Mouse (Mus musculus) lung, adult 18-20 months (tissue): Measurements from ENCODE around the gene Scn4b.

Experiments
- DNase-seq, 2 experiments: peaks; one replicate each; pipeline ENCODE4 v3.0.0; 2022; ENCODE audit warnings: mixed read lengths in 2 of 2

The Scn4b gene

GRCm38 (mm10) chr9:45138191-45139032 lies at the start of gene Scn4b:
TSS of gene Scn4b (plus strand) at chr9:45138395.
- no peak for DNase-seq

GRCm38 (mm10) chr9:45090811-45091210 lies 47.4 kb upstream of the Scn4b start:
- DNase-seq, result no peak

GRCm38 (mm10) chr9:45092641-45093040 lies 45.6 kb upstream of the Scn4b start:
- peak; percentile 30 to 57 for DNase-seq

DNA sequence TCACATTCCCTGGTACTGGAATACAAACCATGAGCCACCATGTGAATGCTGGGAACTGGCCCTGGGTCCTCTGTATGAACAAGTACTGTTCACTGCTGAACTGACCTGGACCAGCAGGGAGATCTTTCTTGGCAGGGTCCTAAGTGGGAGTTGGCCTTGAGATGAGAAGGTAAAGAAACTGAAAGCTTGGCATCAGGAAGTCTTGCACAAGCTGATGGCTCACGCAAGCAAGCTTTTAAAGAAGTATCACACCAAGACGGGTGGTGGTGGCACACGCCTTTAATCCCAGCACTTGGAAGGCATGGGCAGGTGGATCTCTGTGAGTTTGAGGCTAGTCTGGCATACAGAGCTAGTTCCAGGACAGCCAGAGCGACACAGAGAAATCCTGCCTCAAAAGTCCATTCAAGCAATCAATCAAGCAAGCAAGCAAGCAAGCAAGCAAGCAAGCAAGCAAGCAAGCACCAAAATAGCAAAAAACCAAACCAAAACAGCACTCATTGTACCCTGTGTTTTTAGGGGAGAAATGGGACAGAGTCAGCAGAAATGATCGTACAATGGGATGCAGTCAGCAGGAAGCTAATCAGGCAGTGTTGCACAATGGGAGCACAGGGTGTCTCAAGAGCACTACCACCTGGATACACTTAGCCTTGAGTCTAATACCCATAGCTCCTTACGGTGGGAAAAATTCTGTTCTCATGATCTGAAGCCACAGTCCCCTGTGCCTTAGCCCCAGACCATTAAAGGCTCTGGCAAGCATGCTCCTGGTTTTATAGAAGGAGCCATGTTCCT lies 42.9 kb upstream of the Scn4b start:
- DNase-seq, result peak; percentile 51 to 52

DNA sequence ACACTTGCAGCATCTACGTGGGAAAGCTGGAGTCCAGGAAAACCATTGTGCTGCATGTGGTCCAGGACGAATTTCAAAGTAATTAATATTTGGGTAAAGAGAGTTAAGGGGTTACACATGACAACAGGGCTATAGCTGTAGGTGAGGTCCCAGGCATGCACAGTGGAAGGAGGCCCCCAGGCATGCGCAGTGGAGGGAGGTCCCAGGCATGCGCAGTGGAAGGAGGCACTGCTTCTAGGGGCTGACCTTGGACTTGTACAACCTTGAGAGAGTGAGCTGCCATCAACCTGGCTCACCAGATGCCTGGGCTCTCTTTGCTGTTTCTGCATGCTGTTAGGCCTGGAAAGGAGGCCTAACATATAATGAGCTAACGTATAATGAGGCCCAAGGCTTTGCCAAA lies 40.3 kb upstream of the Scn4b start:
- DNase-seq, result no peak

- DNase-seq, result no peak
These were observed 39.8 kb upstream of the Scn4b start for GRCm38 (mm10) chr9:45098426-45098825.

DNA sequence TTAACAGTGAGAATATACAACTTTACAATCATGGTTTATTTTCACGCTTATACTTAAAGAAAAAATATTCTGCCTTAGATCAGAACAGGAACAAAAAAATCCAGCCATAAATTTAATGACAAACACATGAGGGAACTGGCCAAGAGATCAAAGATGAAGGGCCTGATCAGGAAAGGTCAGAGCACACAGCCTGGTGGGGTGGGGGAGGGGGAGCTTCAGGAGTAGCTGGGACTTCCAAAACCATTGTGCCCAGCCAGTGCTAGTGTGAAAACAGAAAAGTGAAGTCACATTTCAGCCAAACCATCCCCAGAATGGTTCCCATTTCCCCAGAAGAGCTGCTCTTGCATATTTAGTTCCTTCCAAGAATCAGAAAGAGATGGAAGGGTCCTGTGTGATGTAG lies 35.7 kb upstream of the Scn4b start:
- no peak for DNase-seq

- no peak for DNase-seq
These were observed 34.8 kb upstream of the Scn4b start for GRCm38 (mm10) chr9:45103211-45103979.

GRCm38 (mm10) chr9:45105596-45106374 lies 32.4 kb upstream of the Scn4b start:
- DNase-seq, result no peak

DNA sequence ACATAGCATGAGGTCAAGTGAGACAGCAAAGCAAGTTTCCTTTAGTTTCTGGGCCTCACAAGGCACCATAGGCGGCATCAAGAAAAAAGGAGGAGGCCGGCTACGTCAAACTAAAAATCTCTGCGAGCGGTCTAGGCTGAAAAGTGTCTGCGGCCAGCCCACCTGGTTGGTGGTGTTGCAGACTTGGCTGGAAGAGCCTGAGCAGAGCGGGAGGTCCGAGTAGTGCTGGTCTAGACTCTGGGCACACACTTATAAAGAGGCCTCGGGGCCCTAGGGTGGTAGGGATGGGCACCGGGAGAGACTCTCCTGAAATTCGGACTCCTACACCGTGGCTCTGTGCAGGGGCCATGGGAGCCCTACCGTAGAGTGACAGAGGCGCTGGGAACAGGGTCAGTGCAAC lies 22.5 kb upstream of the Scn4b start:
- DNase-seq, result no peak

GRCm38 (mm10) chr9:45116819-45117218 lies 21.4 kb upstream of the Scn4b start:
- DNase-seq, result no peak

DNA sequence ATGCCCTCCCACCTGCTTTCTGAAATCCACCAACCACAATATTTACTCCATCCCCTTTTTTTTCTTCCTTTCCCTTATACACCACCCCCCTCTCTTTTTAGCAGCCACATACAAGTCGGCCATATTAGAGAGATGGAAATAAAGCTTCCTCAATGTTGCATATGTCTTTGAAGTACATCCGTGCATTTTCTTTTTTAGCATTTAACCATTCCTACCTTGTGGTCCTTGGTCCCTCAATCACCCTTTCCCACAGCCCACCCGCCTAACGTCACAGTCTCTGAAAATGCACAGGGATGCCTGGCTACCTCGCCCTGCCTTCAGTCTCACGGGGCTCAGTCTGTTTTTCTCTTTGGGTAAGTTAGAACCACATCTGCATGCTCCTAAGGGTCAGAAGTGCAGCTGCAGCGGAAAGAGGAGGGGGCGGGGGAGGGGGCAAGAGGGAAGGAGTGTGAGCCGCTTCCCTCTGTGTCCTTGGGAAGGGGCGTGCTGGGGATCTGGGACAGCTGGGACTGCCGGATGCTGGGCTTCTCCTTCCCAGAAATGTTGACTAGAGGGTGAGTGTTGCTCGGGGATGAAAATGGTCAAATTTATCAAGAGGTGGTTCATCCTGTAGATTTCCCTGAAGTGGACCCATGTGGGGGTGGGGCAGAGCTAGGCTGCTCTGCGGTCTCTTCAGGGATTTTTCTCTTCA lies 20.3 kb upstream of the Scn4b start, which contains the start of gene Scn2b:
Gene Scn2b (plus strand): TSS at position 42 of the 691 bp plus-strand sequence.
- DNase-seq, result no peak

GRCm38 (mm10) chr9:45118552-45118951 lies 19.6 kb upstream of the Scn4b start:
- no peak for DNase-seq

GRCm38 (mm10) chr9:45119316-45119953 lies 18.8 kb upstream of the Scn4b start:
- DNase-seq, result no peak

DNA sequence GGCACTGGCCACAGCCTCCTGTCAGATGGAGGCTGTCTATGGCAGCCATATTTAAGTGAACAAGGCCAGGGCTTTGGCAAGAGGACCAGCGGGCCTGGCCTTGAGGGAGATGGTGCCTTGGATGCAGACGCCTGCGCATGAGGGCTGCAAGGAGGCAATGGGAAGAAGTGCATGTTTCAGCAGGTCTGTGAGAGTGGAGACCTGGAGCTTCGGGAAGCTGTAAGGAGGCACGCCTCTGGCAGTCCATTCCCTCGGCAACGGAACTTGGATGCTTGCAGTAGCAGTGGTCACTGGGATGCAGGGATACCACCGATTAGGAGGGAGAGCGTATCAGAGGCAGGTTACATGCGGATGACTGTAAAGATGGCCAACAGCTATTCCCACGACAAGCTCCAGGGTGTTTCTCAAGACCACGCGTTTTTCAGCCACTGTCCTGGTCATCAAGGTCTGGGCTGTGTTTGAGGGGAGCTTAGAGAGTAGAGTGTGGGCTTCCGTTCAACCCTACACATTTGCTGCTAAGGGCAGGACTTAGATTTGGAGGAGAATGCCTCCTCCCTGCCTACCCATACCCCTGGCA lies 18.2 kb upstream of the Scn4b start:
- no peak for DNase-seq

GRCm38 (mm10) chr9:45120567-45120966 lies 17.6 kb upstream of the Scn4b start:
- no peak for DNase-seq

GRCm38 (mm10) chr9:45121001-45121400 lies 17.2 kb upstream of the Scn4b start:
- no peak for DNase-seq

DNA sequence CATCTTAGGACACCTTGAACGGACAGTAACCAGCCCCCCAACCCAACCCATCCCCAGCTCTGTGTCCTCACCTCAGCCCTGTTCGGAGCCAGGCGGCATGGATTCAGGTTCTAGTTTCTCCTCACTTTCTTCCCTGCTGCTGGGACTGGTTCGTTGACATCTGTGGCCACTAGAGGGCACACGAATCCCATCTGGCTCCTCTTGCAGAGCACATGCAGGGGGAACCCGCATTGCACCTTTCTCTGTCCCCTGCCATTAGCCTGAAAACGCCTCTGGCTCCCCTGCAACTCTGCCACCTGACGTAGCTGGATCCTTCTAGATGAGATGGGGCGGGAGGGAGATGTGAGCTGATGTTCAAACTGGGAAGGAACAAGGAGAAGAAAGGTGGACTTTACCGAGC lies 16.4 kb upstream of the Scn4b start:
- DNase-seq, result peak; percentile 73

DNA sequence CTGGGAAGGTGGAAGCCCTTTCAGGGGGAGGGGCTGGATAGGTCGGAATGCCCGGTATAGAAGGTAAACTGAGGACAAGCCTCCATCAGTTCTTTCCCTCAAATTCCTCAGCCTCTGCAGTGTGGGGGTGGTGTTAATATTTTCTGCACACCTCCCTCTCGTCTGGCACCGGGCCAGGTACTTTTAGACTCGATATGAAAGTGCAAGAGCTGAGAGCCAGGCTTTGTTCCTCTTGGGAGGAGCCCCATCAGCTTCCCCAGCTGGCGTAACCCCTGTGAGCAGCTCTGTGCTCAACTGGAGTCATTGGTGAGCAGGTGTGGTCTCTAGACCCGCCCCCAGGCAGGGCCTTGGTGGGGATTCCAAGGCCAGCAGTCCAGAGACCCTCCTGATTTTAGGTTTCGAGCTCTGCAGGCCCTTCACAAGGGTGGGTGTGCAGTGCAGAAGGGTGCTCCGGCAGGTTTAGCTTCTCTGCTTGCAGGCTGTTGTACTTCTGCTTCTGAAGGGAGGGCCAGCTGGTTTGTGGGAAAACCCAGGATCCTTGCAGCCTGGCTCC lies 15.9 kb upstream of the Scn4b start:
- peak; percentile 70 to 71 for DNase-seq

DNA sequence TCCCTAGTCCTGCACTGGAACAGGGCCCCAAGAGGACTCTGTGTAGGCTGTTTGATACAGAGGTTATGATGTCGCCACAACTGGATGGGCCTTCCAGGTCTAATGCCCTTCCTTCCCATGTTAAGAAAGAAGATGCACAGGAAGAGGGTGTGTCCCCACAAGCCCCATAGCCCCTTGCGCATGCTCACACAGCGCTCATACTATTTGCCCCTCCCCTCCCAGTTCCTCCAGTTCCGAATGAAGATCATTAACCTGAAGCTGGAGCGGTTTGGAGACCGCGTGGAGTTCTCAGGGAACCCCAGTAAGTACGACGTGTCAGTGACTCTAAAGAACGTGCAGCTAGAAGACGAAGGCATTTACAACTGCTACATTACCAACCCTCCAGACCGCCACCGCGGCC lies 13.0 kb upstream of the Scn4b start:
- no peak for DNase-seq
